In genomic region chr4:63281694-63282093, GRCm38 (mm10) we compare ENCODE assay signal across 12 mouse cellular contexts.
DNase-seq lines count a peak whose midpoint lies in the region; ATAC-seq lines count a peak whose summit lies in the region.
"Had no signal": no experiment of that assay in that cellular context is flagged by ENCODE, and none has a peak within 500 bp of the region (broad histone marks: within the 10 kb centered on the region; RNA-seq: fewer than 3 reads in every experiment).

No protein-coding gene starts in this region.

- 0 out of 2 replicates have a peak overlapping the region, but pooled peaks have one; percentile 14 for H3K27ac ChIP-seq in limb, embryonic 10.5 days
- H3K27ac ChIP-seq in forebrain, embryonic 11.5 days (ENCODE audit: low read depth, low read length), result no peak overlapping the region
- H3K27ac ChIP-seq: hindbrain, embryonic 12.5 days; liver, embryonic 14.5 days had no signal

- DNase-seq in kidney, postnatal 14 days, result peak; percentile 48
- DNase-seq in kidney, adult 11 months, result no peak
- DNase-seq in urinary bladder, postnatal 25 days (ENCODE audit: low spot score), result peak; percentile 22
- DNase-seq in urinary bladder, postnatal 10 days (ENCODE audit: low spot score), result no peak
- DNase-seq in limb, embryonic 10.5 days (ENCODE audit: low spot score), result no peak
- no peak for DNase-seq in layer of hippocampus, adult 11-12 months (ENCODE audit: low spot score)
- no peak for DNase-seq in forebrain, embryonic 11.5 days (ENCODE audit: low spot score)
- DNase-seq: adrenal gland, postnatal 10 days; cerebellum, adult 2 months; midbrain, embryonic 14.5 days had no signal

- no peak overlapping the region for H3K9ac ChIP-seq in forebrain, embryonic 11.5 days (ENCODE audit: low read length)
- H3K9ac ChIP-seq: hindbrain, embryonic 12.5 days; liver, embryonic 14.5 days had no signal

- H3K27me3 ChIP-seq in limb, embryonic 10.5 days (ENCODE audit: low read depth, poor library complexity, severe bottlenecking), result no peaks in the 10 kb centered on the region
- no peaks in the 10 kb centered on the region for H3K27me3 ChIP-seq in forebrain, embryonic 11.5 days (ENCODE audit: control insufficient read depth, insufficient read depth, low read length)
- H3K27me3 ChIP-seq: hindbrain, embryonic 12.5 days had no signal

- no peaks in the 10 kb centered on the region for H3K4me1 ChIP-seq in limb, embryonic 10.5 days
- no peaks in the 10 kb centered on the region for H3K4me1 ChIP-seq in forebrain, embryonic 11.5 days (replicated peaks; ENCODE audit: control insufficient read depth, insufficient read depth, low read length)
- H3K4me1 ChIP-seq: hindbrain, embryonic 12.5 days had no signal

- H3K4me2 ChIP-seq in forebrain, embryonic 11.5 days (ENCODE audit: low read depth, low read length, severe bottlenecking), result no peak overlapping the region
- H3K4me2 ChIP-seq: hindbrain, embryonic 12.5 days had no signal

- 88% methylated on average over 6 of the region's 6 CpGs for WGBS in limb, embryonic 10.5 days
- WGBS in forebrain, embryonic 11.5 days, result 83% methylated on average over 6 of the region's 6 CpGs

- peaks cover 67% of the 10 kb centered on the region for H3K36me3 ChIP-seq in limb, embryonic 10.5 days
- no peaks in the 10 kb centered on the region for H3K36me3 ChIP-seq in forebrain, embryonic 11.5 days (ENCODE audit: control insufficient read depth, insufficient read depth, low read length)
- H3K36me3 ChIP-seq: hindbrain, embryonic 12.5 days had no signal

- no peak for ATAC-seq in forebrain, embryonic 11.5 days (replicated peaks; ENCODE audit: low FRiP score)

- no peak overlapping the region for H3K4me3 ChIP-seq in limb, embryonic 10.5 days
- no peak overlapping the region for H3K4me3 ChIP-seq in forebrain, embryonic 11.5 days (ENCODE audit: low read depth, low read length)
- H3K4me3 ChIP-seq: hindbrain, embryonic 12.5 days had no signal

- no peaks in the 10 kb centered on the region for H3K9me3 ChIP-seq in limb, embryonic 10.5 days (replicated peaks)
- no peaks in the 10 kb centered on the region for H3K9me3 ChIP-seq in forebrain, embryonic 11.5 days (ENCODE audit: control insufficient read depth, low read length)
- H3K9me3 ChIP-seq: hindbrain, embryonic 12.5 days had no signal

Comparison
In these comparisons a context has a peak if more than half of its experiments do, and no peak if none do; other contexts are left out.
1. DNase-seq: peak in kidney, postnatal 14 days (single experiment) and urinary bladder, postnatal 25 days (single experiment); none in kidney, adult 11 months (single experiment), urinary bladder, postnatal 10 days (single experiment), limb, embryonic 10.5 days (single experiment), layer of hippocampus, adult 11-12 months (single experiment) and forebrain, embryonic 11.5 days (single experiment).